16 mouse cellular contexts compared by ENCODE assay signal in genomic region chr9:103687130-103687529, GRCm38 (mm10).
A peak's percentile ranks its signal among the peaks of the same experiment; 100 is the strongest.
DNase-seq lines count a peak whose midpoint lies in the region; ATAC-seq lines count a peak whose summit lies in the region.
"Had no signal": no experiment of that assay in that cellular context is flagged by ENCODE, and none has a peak within 500 bp of the region (broad histone marks: within the 10 kb centered on the region; RNA-seq: fewer than 3 reads in every experiment).

No protein-coding gene starts in this region.

- no peak for DNase-seq in hindbrain, embryonic 11.5 days (ENCODE audit: low spot score)
- peak; percentile 28 for DNase-seq in brain, adult 2 months (ENCODE audit: low read depth, low spot score)
- peak; percentile 31 to 45 for DNase-seq in heart, postnatal 10 days
- DNase-seq in thymus, postnatal 10 days (ENCODE audit: low spot score in 2 of 2): no peak
- no peak for DNase-seq in embryo, embryonic 11 days
- DNase-seq: adrenal gland, postnatal 25 days; cerebellum, adult 9-10 months; kidney, postnatal 14 days; lung, postnatal 4 days; thymus, adult 18-20 months had no signal

- no peaks in the 10 kb centered on the region for H3K27me3 ChIP-seq in hindbrain, embryonic 15.5 days
- H3K27me3 ChIP-seq in hindbrain, embryonic 11.5 days (ENCODE audit: control insufficient read depth, insufficient read depth, low read length): no peaks in the 10 kb centered on the region
- no peaks in the 10 kb centered on the region for H3K27me3 ChIP-seq in embryonic facial prominence, embryonic 15.5 days
- H3K27me3 ChIP-seq: embryonic facial prominence, embryonic 13.5 days; liver, embryonic 15.5 days had no signal

- H3K4me3 ChIP-seq in hindbrain, embryonic 15.5 days: no peak overlapping the region
- no peak overlapping the region for H3K4me3 ChIP-seq in hindbrain, embryonic 11.5 days (ENCODE audit: low read depth, low read length)
- H3K4me3 ChIP-seq in embryonic facial prominence, embryonic 15.5 days (replicated peaks): no peak overlapping the region
- H3K4me3 ChIP-seq: embryonic facial prominence, embryonic 13.5 days; left cerebral cortex, adult 2 months; liver, embryonic 15.5 days had no signal

- H3K9ac ChIP-seq in hindbrain, embryonic 15.5 days: no peak overlapping the region
- no peak overlapping the region for H3K9ac ChIP-seq in hindbrain, embryonic 11.5 days (ENCODE audit: low read depth, low read length)
- no peak overlapping the region for H3K9ac ChIP-seq in embryonic facial prominence, embryonic 15.5 days
- H3K9ac ChIP-seq: embryonic facial prominence, embryonic 13.5 days; liver, embryonic 15.5 days had no signal

- intact Hi-C loops in heart, postnatal 10 days (cut with DNase I): no loop called here

- no peaks in the 10 kb centered on the region for H3K9me3 ChIP-seq in hindbrain, embryonic 15.5 days
- no peaks in the 10 kb centered on the region for H3K9me3 ChIP-seq in hindbrain, embryonic 11.5 days (ENCODE audit: control insufficient read depth, low read length)
- H3K9me3 ChIP-seq in embryonic facial prominence, embryonic 15.5 days (replicated peaks): no peaks in the 10 kb centered on the region
- H3K9me3 ChIP-seq: embryonic facial prominence, embryonic 13.5 days; liver, embryonic 15.5 days had no signal

- ATAC-seq in hindbrain, embryonic 15.5 days (ENCODE audit: low FRiP score, low read depth): peak; percentile 79
- ATAC-seq in hindbrain, embryonic 11.5 days (ENCODE audit: low FRiP score): no peak
- 0 out of 2 replicates have a peak, but pooled peaks have one; percentile 34 for ATAC-seq in embryonic facial prominence, embryonic 15.5 days (ENCODE audit: insufficient number of reproducible peaks, low FRiP score, low TSS enrichment, low read depth)
- no peak for ATAC-seq in erythroblast, adult 5-6 weeks (replicated peaks; ENCODE audit: low FRiP score, poor library complexity, severe bottlenecking)

- peak overlapping the region; percentile 58 for H3K27ac ChIP-seq in hindbrain, embryonic 15.5 days (replicated peaks)
- no peak overlapping the region for H3K27ac ChIP-seq in hindbrain, embryonic 11.5 days (ENCODE audit: low read depth, low read length)
- no peak overlapping the region for H3K27ac ChIP-seq in embryonic facial prominence, embryonic 15.5 days (replicated peaks)
- H3K27ac ChIP-seq: embryonic facial prominence, embryonic 13.5 days; left cerebral cortex, adult 2 months; liver, embryonic 15.5 days had no signal

- peaks cover 13% of the 10 kb centered on the region for H3K4me1 ChIP-seq in hindbrain, embryonic 15.5 days (replicated peaks)
- no peaks in the 10 kb centered on the region for H3K4me1 ChIP-seq in hindbrain, embryonic 11.5 days (replicated peaks; ENCODE audit: control insufficient read depth, insufficient read depth, low read length)
- H3K4me1 ChIP-seq in embryonic facial prominence, embryonic 15.5 days: 0 out of 2 replicates have a peak, but pooled peaks cover 13% of the 10 kb centered on the region
- H3K4me1 ChIP-seq: liver, embryonic 15.5 days had no signal

- H3K4me2 ChIP-seq in hindbrain, embryonic 15.5 days: no peak overlapping the region
- no peak overlapping the region for H3K4me2 ChIP-seq in hindbrain, embryonic 11.5 days (replicated peaks; ENCODE audit: low read depth, low read length)
- no peak overlapping the region for H3K4me2 ChIP-seq in embryonic facial prominence, embryonic 15.5 days (replicated peaks)
- H3K4me2 ChIP-seq: embryonic facial prominence, embryonic 13.5 days; liver, embryonic 15.5 days had no signal

- 37% methylated on average over 6 of the region's 6 CpGs for WGBS in hindbrain, embryonic 15.5 days
- 61% methylated on average over 6 of the region's 6 CpGs for WGBS in hindbrain, embryonic 11.5 days
- WGBS in embryonic facial prominence, embryonic 15.5 days: 42% methylated on average over 6 of the region's 6 CpGs

- no peaks in the 10 kb centered on the region for H3K36me3 ChIP-seq in hindbrain, embryonic 15.5 days
- no peaks in the 10 kb centered on the region for H3K36me3 ChIP-seq in hindbrain, embryonic 11.5 days (ENCODE audit: control insufficient read depth, insufficient read depth, low read length)
- H3K36me3 ChIP-seq in embryonic facial prominence, embryonic 15.5 days: no peaks in the 10 kb centered on the region
- H3K36me3 ChIP-seq: embryonic facial prominence, embryonic 13.5 days; liver, embryonic 15.5 days had no signal

Comparison
In these comparisons a context has a peak if more than half of its experiments do, and no peak if none do; other contexts are left out.
1. ATAC-seq: peak in hindbrain, embryonic 15.5 days (single experiment) and embryonic facial prominence, embryonic 15.5 days (single experiment); none in hindbrain, embryonic 11.5 days (single experiment) and erythroblast, adult 5-6 weeks (single experiment).
2. DNase-seq: peak in brain, adult 2 months (single experiment) and heart, postnatal 10 days (2 of 2); none in hindbrain, embryonic 11.5 days (single experiment), thymus, postnatal 10 days (0 of 2) and embryo, embryonic 11 days (single experiment).